Mouse (Mus musculus): ENCODE results near the gene Prkcd. TPM values are rescaled to one million over a fixed set of nuclear protein-coding genes. Genes with fewer than 3 reads are reported as not detected.

Gene Prkcd
- polyA plus RNA-seq (2014; fragmentation: Illumina TruSeq; extraction: RNeasy Lipid Tissue Mini Kit (QIAGEN cat#74804); ENCODE audit: low read depth, low replicate concordance) = 21.5 TPM

GRCm38 (mm10) chr14:30625856-30626726 is at the start of gene Prkcd:
Gene Prkcd, minus strand, starts transcription at chr14:30626210.

GRCm38 (mm10) chr14:30653943-30654659 is 28.1 kb upstream of the Prkcd start, which contains the start of gene Rft1:
Gene Rft1, plus strand, starts transcription at chr14:30654360.

GRCm38 (mm10) chr14:30548131-30548720 is 77.8 kb downstream of the Prkcd start, which contains the start of gene Tkt:
Gene Tkt, plus strand, starts transcription at chr14:30548359.

Other genes with a start within 250 kb of the Prkcd start
- 9.0 TPM for gene Dcp1a, start 146.7 kb downstream of the Prkcd start, polyA plus RNA-seq (2014; fragmentation: Illumina TruSeq; extraction: RNeasy Lipid Tissue Mini Kit (QIAGEN cat#74804); ENCODE audit: low read depth, low replicate concordance)
- gene Cacna1d, start 134.8 kb downstream of the Prkcd start, polyA plus RNA-seq (2014; fragmentation: Illumina TruSeq; extraction: RNeasy Lipid Tissue Mini Kit (QIAGEN cat#74804); ENCODE audit: low read depth, low replicate concordance) = 2.6 TPM
- 40.2 TPM for gene Tkt, start 77.9 kb downstream of the Prkcd start, polyA plus RNA-seq (2014; fragmentation: Illumina TruSeq; extraction: RNeasy Lipid Tissue Mini Kit (QIAGEN cat#74804); ENCODE audit: low read depth, low replicate concordance)
- 8.2 TPM for gene Rft1, start 28.1 kb upstream of the Prkcd start, polyA plus RNA-seq (2014; fragmentation: Illumina TruSeq; extraction: RNeasy Lipid Tissue Mini Kit (QIAGEN cat#74804); ENCODE audit: low read depth, low replicate concordance)
- gene Sfmbt1, start 88.6 kb upstream of the Prkcd start, polyA plus RNA-seq (2014; fragmentation: Illumina TruSeq; extraction: RNeasy Lipid Tissue Mini Kit (QIAGEN cat#74804); ENCODE audit: low read depth, low replicate concordance) = 5.4 TPM
- 12.3 TPM for gene Tmem110, start 199.4 kb upstream of the Prkcd start, polyA plus RNA-seq (2014; fragmentation: Illumina TruSeq; extraction: RNeasy Lipid Tissue Mini Kit (QIAGEN cat#74804); ENCODE audit: low read depth, low replicate concordance)

Data from heart, adult 10 weeks (tissue).